Mouse (Mus musculus) B cell, adult 2 months (primary cell): Measurements from ENCODE around the gene Pom121l2.

Source experiments
- DNase-seq, 2 experiments: peaks; one replicate each; pipeline ENCODE4 v3.0.0; 2022

Pom121l2 gene

GRCm38 (mm10) chr13:21980981-21981802 is at the start of gene Pom121l2:
Gene Pom121l2, plus strand, starts transcription at chr13:21981194.
- peak; percentile 47 to 54 for DNase-seq

- no peak for DNase-seq
Measured at GRCm38 (mm10) chr13:21931740-21932139, 49.3 kb upstream of the Pom121l2 start.

- DNase-seq = no peak
Measured at GRCm38 (mm10) chr13:21933626-21934548, 47.1 kb upstream of the Pom121l2 start.

- DNase-seq = peak; percentile 89 to 92
Measured at GRCm38 (mm10) chr13:21934982-21935791, 45.8 kb upstream of the Pom121l2 start.

- DNase-seq = no peak
Measured at GRCm38 (mm10) chr13:21935833-21936232, 45.2 kb upstream of the Pom121l2 start.

GRCm38 (mm10) chr13:21936968-21937367 is 44.0 kb upstream of the Pom121l2 start:
- DNase-seq = peak; percentile 86 to 88

GRCm38 (mm10) chr13:21940213-21940612 is 40.8 kb upstream of the Pom121l2 start:
- DNase-seq = peak; percentile 92 to 95

GRCm38 (mm10) chr13:21940811-21941321 is 40.1 kb upstream of the Pom121l2 start:
- peak; percentile 87 to 92 for DNase-seq

GRCm38 (mm10) chr13:21943644-21944043 is 37.4 kb upstream of the Pom121l2 start:
- DNase-seq = no peak

GRCm38 (mm10) chr13:21944592-21944925 is 36.4 kb upstream of the Pom121l2 start:
- no peak for DNase-seq

GRCm38 (mm10) chr13:21944926-21945740 is 35.9 kb upstream of the Pom121l2 start, which contains the start of gene Zfp184:
Gene Zfp184, plus strand, starts transcription at chr13:21945094.
- peak; percentile 86 for DNase-seq

- DNase-seq = no peak
Measured at GRCm38 (mm10) chr13:21969269-21969668, 11.7 kb upstream of the Pom121l2 start.

- no peak for DNase-seq
Measured at GRCm38 (mm10) chr13:21969816-21970215, 11.2 kb upstream of the Pom121l2 start.

- no peak for DNase-seq
Measured at GRCm38 (mm10) chr13:21971641-21972040, 9.4 kb upstream of the Pom121l2 start.

GRCm38 (mm10) chr13:21974221-21974725 is 6.7 kb upstream of the Pom121l2 start:
- peak; percentile 94 for DNase-seq

- DNase-seq = peak; percentile 81 to 84
Measured at GRCm38 (mm10) chr13:21974726-21975473, 6.1 kb upstream of the Pom121l2 start.

GRCm38 (mm10) chr13:21981803-21982193 is 804 bp downstream of the Pom121l2 start:
- DNase-seq = no peak

- no peak for DNase-seq
Measured at GRCm38 (mm10) chr13:21984486-21984885, 3.5 kb downstream of the Pom121l2 start.

GRCm38 (mm10) chr13:21992550-21992949 is 11.6 kb downstream of the Pom121l2 start:
- no peak for DNase-seq

GRCm38 (mm10) chr13:21993957-21994738 is 13.2 kb downstream of the Pom121l2 start:
- peak; percentile 68 to 69 for DNase-seq
